Mouse (Mus musculus) forebrain, embryonic 12.5 days (tissue): ENCODE results near the gene Nxf1. TPM values are rescaled to one million over a fixed set of nuclear protein-coding genes. Genes with fewer than 3 reads are reported as not detected.

Experiments
- ATAC-seq: fragments of 200-750 bp; cut with Nextera tagmentation; 2 replicates; pipeline ENCODE4 v1.8.0; 2017; ENCODE audit warnings: moderate TSS enrichment; ENCODE audit not compliant: low FRiP score
- H3K27ac ChIP-seq: fragments of 300-500 bp; sonication (generic); 2 replicates; pipeline ENCODE4 v1.5.1; 2016; ENCODE audit warnings: mild to moderate bottlenecking
- H3K27me3 ChIP-seq: fragments of 300-500 bp; sonication (generic); 2 replicates; pipeline ENCODE4 v1.6.1; 2016; ENCODE audit warnings: mild to moderate bottlenecking
- H3K36me3 ChIP-seq: fragments of 300-500 bp; sonication (generic); replicated peaks from 2 replicates; pipeline ENCODE4 v1.6.1; 2016; ENCODE audit warnings: mild to moderate bottlenecking
- H3K4me1 ChIP-seq: fragments of 300-500 bp; sonication (generic); 2 replicates; pipeline ENCODE4 v1.6.1; 2016
- H3K4me2 ChIP-seq: fragments of 300-500 bp; sonication (generic); 2 replicates; pipeline ENCODE4 v1.6.1; 2016; ENCODE audit warnings: mild to moderate bottlenecking, moderate library complexity
- H3K4me3 ChIP-seq: fragments of 300-500 bp; sonication (generic); replicated peaks from 2 replicates; pipeline ENCODE4 v1.5.1; 2016; ENCODE audit warnings: mild to moderate bottlenecking
- H3K9ac ChIP-seq: fragments of 300-500 bp; sonication (generic); 2 replicates; pipeline ENCODE4 v1.6.1; 2016; ENCODE audit warnings: mild to moderate bottlenecking
- H3K9me3 ChIP-seq: fragments of 300-500 bp; sonication (generic); 2 replicates; pipeline ENCODE4 v1.6.1; 2016
- WGBS: fragments of 180-500 bp; shearing (Covaris S2); methylation state at CpG from one replicate; pipeline ENCODE4 v1.1.7; 2016; 5-methylcytosine and 5-hydroxymethylcytosine counted together
- polyA plus RNA-seq: library from polyadenylated mRNA; unstranded; fragments of >200 nt; fragmentation: Nextera tagmentation; extraction: Ambion mirVana; gene quantifications from 2 replicates; pipeline ENCODE4 v1.2.1, GENCODE M21; 2016

Nxf1 gene
- polyA plus RNA-seq = 206 and 225 TPM in 2 replicates

GRCm38 (mm10) chr19:8756635-8757387 is at the start of gene Nxf1:
Gene Nxf1 (plus strand): TSS chr19:8757073.
- no peaks in the 10 kb centered on the region for H3K27me3 ChIP-seq
- H3K4me1 ChIP-seq = peaks cover 25% of the 10 kb centered on the region
- under 1% methylated on average over 72 of the region's 75 CpGs for WGBS
- H3K4me2 ChIP-seq = peak within 1 kb of the TSS; percentile 68
- no peaks in the 10 kb centered on the region for H3K9me3 ChIP-seq
- peak within 1 kb of the TSS; percentile 96 for H3K9ac ChIP-seq
- H3K4me3 ChIP-seq = peak within 1 kb of the TSS; percentile 83
- peaks cover 25% of the 10 kb centered on the region for H3K36me3 ChIP-seq
- peak within 1 kb of the TSS; percentile 88 for H3K27ac ChIP-seq
- peak; percentile 96 for ATAC-seq

GRCm38 (mm10) chr19:8708954-8709353 is 47.9 kb upstream of the Nxf1 start:
- 94% methylated on average over 8 of the region's 8 CpGs for WGBS
- Histone ChIP-seq H3K9me3 (no peaks in the 10 kb centered on the region), H3K27me3 (no peaks in the 10 kb centered on the region), H3K4me2 (no peak overlapping the region), H3K9ac (no peak overlapping the region), H3K36me3 (peaks cover 51% of the 10 kb centered on the region), H3K27ac (no peak overlapping the region), H3K4me1 (peaks cover 23% of the 10 kb centered on the region), H3K4me3 (no peak overlapping the region)
- ATAC-seq = no peak

DNA sequence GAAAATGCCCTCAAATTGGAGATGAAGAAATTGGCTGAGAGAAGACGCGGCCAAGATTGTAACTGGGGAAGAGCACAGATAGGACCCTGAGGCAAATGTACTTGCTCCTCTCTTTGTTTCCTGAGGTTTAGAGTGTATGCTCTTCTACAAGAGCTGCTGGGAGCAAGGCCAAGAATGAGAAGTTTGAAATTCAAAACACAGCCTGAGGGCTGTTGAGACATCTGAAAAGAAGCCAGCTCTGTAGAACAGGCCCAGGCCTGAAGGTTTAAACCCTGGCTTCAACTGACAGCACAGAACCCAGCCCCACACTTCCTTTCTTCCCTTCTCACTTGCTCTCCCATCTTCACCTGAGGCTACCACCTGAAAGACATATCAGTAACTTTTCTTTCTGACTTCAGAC is 46.8 kb upstream of the Nxf1 start:
- Histone ChIP-seq H3K4me3 (no peak overlapping the region), H3K9ac (no peak overlapping the region), H3K4me1 (peaks cover 27% of the 10 kb centered on the region), H3K4me2 (no peak overlapping the region), H3K36me3 (peaks cover 51% of the 10 kb centered on the region), H3K27ac (no peak overlapping the region), H3K9me3 (no peaks in the 10 kb centered on the region), H3K27me3 (no peaks in the 10 kb centered on the region)
- ATAC-seq = no peak
- 97% methylated on average over 2 of the region's 2 CpGs for WGBS

DNA sequence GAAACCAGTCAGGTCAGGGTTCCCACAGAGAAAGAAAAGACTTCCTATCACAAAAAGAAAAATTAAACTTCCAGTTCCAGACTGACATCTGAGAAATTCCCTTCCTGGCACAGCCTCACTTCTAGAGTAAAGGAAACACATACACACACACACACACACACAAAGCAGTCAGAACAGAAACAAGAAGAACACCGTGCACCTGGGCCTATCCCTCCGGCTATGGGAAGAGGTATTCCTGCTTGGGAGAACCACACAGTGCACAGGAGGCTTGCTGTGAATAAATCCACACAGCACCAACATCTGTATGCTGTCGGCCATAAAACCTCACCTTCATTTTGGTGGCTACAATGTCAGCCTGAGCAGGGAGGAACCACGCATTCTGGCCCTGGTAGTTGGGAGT is 45.4 kb upstream of the Nxf1 start:
- peak overlapping the region; percentile 58 for H3K4me2 ChIP-seq
- H3K9me3 ChIP-seq = no peaks in the 10 kb centered on the region
- H3K4me1 ChIP-seq = peaks cover 27% of the 10 kb centered on the region
- peak overlapping the region; percentile 78 for H3K4me3 ChIP-seq
- 0 out of 2 replicates have a peak overlapping the region, but pooled peaks have one; percentile 91 for H3K27ac ChIP-seq
- H3K36me3 ChIP-seq = peaks cover 47% of the 10 kb centered on the region
- no peak for ATAC-seq
- H3K27me3 ChIP-seq = no peaks in the 10 kb centered on the region
- WGBS = 87% methylated on average over 4 of the region's 4 CpGs
- H3K9ac ChIP-seq = peak overlapping the region; percentile 84

DNA sequence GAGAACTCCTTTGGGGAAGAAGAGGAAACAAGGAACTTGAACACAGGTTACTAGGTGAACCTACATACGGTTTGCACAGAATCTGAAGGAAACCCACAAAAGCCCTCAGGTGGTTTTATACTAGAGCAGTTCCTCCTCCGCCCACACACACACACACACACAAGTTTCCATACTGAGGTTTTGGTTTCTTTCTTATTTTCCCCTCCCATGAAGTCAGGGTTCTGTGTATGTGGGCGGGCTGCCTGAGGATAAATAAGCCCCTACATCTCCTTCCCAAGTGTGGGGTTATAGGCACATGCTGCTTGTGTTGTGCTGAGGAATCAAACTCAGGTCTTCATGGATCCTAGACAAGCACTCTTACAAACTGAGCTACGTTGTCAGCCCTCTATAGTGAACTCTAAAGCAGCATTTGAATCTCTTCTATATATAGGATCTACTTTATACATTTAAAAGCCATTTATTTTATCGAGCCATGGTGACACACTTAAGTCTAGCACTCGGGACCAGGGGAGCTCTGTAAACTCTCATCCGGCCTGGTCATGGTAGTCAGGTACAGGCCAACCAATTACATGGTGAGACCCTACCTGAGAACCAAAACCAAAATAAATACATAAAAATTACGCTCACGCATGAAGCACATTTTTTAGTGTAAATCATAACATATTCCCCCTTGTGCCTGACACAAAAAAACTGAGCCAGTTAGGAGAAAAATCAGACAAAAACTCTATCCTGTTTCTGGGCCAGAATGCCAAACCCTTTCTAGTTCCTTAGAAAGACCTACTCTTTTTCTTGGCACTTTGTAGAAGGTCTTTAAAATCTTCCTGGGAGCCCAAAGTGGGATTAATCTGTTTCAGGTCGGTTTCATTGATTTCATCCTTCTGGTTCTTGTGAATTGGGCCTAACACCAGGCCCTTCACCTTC is 44.7 kb upstream of the Nxf1 start:
- H3K9me3 ChIP-seq = no peaks in the 10 kb centered on the region
- 68% methylated on average over 10 of the region's 10 CpGs for WGBS
- ATAC-seq = no peak
- peak overlapping the region; percentile 78 for H3K4me3 ChIP-seq
- peak overlapping the region; percentile 91 for H3K27ac ChIP-seq
- H3K4me1 ChIP-seq = peaks cover 27% of the 10 kb centered on the region
- peak overlapping the region; percentile 58 for H3K4me2 ChIP-seq
- peaks cover 41% of the 10 kb centered on the region for H3K36me3 ChIP-seq
- H3K27me3 ChIP-seq = no peaks in the 10 kb centered on the region
- peak overlapping the region; percentile 84 for H3K9ac ChIP-seq

GRCm38 (mm10) chr19:8712870-8713305 is 44.0 kb upstream of the Nxf1 start:
- Histone ChIP-seq H3K4me2 (peak overlapping the region; percentile 58), H3K36me3 (peaks cover 34% of the 10 kb centered on the region), H3K27me3 (no peaks in the 10 kb centered on the region), H3K9ac (peak overlapping the region; percentile 84), H3K27ac (peak overlapping the region; percentile 91), H3K4me3 (peak overlapping the region; percentile 78), H3K4me1 (peaks cover 27% of the 10 kb centered on the region), H3K9me3 (no peaks in the 10 kb centered on the region)
- under 1% methylated on average over 13 of the region's 13 CpGs for WGBS
- peak; percentile 86 for ATAC-seq

- H3K4me3 ChIP-seq = peak overlapping the region; percentile 78
- H3K36me3 ChIP-seq = peaks cover 29% of the 10 kb centered on the region
- peaks cover 27% of the 10 kb centered on the region for H3K4me1 ChIP-seq
- no peaks in the 10 kb centered on the region for H3K9me3 ChIP-seq
- peak overlapping the region; percentile 84 for H3K9ac ChIP-seq
- under 1% methylated on average over 51 of the region's 51 CpGs for WGBS
- peak; percentile 94 for ATAC-seq
- H3K4me2 ChIP-seq = peak overlapping the region; percentile 58
- H3K27me3 ChIP-seq = no peaks in the 10 kb centered on the region
- H3K27ac ChIP-seq = peak overlapping the region; percentile 91
These were observed 43.4 kb upstream of the Nxf1 start for GRCm38 (mm10) chr19:8713306-8713996.

DNA sequence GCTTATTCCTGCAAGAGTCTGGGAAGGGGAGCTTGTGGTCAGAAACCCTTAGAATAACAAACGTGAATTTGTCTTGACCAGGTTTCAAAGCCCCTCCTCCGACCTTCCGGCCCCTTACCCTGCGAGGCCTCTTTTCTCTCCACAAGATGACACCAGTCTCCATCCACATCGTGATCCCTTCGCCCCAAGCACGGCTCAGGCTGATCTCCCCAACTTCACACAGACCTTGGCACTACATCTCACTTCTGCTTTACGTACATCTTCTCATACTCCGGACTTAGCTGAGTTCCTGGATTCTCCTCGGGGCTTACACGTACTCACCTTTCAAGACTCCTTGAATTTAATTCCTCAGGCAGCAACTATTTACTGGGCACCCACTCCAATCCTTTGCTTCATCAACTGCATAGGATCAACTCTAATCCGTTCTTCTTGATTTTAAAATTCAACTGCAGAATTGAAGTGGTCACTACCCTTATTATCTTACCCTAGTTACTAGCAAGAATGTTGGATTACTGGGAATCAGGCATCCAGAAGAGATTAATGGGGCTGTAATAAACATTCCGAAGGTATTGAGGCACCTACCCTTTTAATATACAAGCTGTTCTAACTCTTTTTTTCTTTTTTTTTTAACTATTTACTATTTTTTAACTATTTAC is 42.7 kb upstream of the Nxf1 start:
- Histone ChIP-seq H3K36me3 (peaks cover 22% of the 10 kb centered on the region), H3K27ac (peak overlapping the region; percentile 91), H3K4me1 (peaks cover 27% of the 10 kb centered on the region), H3K27me3 (no peaks in the 10 kb centered on the region), H3K9ac (peak overlapping the region; percentile 84), H3K9me3 (no peaks in the 10 kb centered on the region), H3K4me2 (peak overlapping the region; percentile 58), H3K4me3 (peak overlapping the region; percentile 78)
- WGBS = 8% methylated on average over 13 of the region's 13 CpGs
- ATAC-seq = peak; percentile 12

- 77% methylated on average over 10 of the region's 10 CpGs for WGBS
These were observed 42.0 kb upstream of the Nxf1 start for GRCm38 (mm10) chr19:8714653-8715481.

GRCm38 (mm10) chr19:8715868-8716766 is 40.8 kb upstream of the Nxf1 start:
- no peaks in the 10 kb centered on the region for H3K9me3 ChIP-seq
- H3K36me3 ChIP-seq = peaks cover 4% of the 10 kb centered on the region
- WGBS = 75% methylated on average over 10 of the region's 10 CpGs
- H3K27ac ChIP-seq = no peak overlapping the region
- H3K4me2 ChIP-seq = no peak overlapping the region
- H3K27me3 ChIP-seq = no peaks in the 10 kb centered on the region
- H3K4me1 ChIP-seq = peaks cover 20% of the 10 kb centered on the region
- no peak overlapping the region for H3K4me3 ChIP-seq
- no peak overlapping the region for H3K9ac ChIP-seq
- ATAC-seq = no peak

More at GRCm38 (mm10) chr19:8714653-8715481, 42.0 kb upstream of the Nxf1 start:
- Histone ChIP-seq H3K9me3 (no peaks in the 10 kb centered on the region), H3K4me3 (no peak overlapping the region), H3K4me1 (peaks cover 27% of the 10 kb centered on the region), H3K27ac (no peak overlapping the region), H3K4me2 (no peak overlapping the region), H3K36me3 (peaks cover 15% of the 10 kb centered on the region), H3K9ac (no peak overlapping the region), H3K27me3 (no peaks in the 10 kb centered on the region)
- no peak for ATAC-seq
